Mouse (Mus musculus) ES-E14 (cell line): ENCODE measurements around the gene Cldn24.

Source experiments
- HCFC1 ChIP-seq: IDR thresholded peaks from 2 replicates; pipeline ENCODE4 v1.6.1; 2012; ENCODE audit warnings: low read length, inconsistent platforms, borderline replicate concordance; ENCODE audit not compliant: insufficient read depth
- MAFK ChIP-seq: IDR thresholded peaks from 2 replicates; pipeline ENCODE4 v1.6.1; 2014; ENCODE audit warnings: mild to moderate bottlenecking, low read depth, low read length, inconsistent platforms; ENCODE audit not compliant: insufficient read depth
- ZC3H11A ChIP-seq: IDR thresholded peaks from 2 replicates; pipeline ENCODE4 v1.6.1; 2012; ENCODE audit warnings: low read depth, mild to moderate bottlenecking, inconsistent platforms, low read length, borderline replicate concordance

DNA sequence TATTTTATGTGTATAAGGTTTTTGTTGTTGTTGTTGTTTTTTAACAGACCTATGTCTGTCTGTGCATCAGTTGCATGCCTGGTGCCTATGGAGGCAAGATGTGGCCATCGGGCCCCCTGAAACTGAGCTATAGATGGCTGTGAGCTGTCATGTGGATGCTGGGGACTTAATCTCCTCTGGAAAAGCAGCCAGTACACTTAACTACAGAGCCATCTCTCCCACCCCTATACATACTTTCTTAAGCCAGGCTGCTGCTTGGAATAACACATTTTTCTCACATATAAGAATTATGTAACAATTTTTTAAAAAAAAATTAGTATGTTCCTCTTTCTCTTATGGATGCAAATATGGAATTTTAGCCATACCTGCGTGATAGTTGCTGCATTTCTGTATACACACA, 38.4 kb upstream of the Cldn24 start:
- TF ChIP-seq MAFK (no peak), ZC3H11A (no peak), HCFC1 (no peak)
